15 mouse cellular contexts compared by ENCODE assay signal in genomic region chr11:82473137-82473621, GRCm38 (mm10).
A peak's percentile ranks its signal among the peaks of the same experiment; 100 is the strongest.
DNase-seq lines count a peak whose midpoint lies in the region; ATAC-seq lines count a peak whose summit lies in the region.
"Had no signal": no experiment of that assay in that cellular context is flagged by ENCODE, and none has a peak within 500 bp of the region (broad histone marks: within the 10 kb centered on the region; RNA-seq: fewer than 3 reads in every experiment).

No protein-coding gene starts in this region.

- H3K36me3 ChIP-seq in hindbrain, embryonic 13.5 days: no peaks in the 10 kb centered on the region
- no peaks in the 10 kb centered on the region for H3K36me3 ChIP-seq in midbrain, embryonic 15.5 days (replicated peaks)
- H3K36me3 ChIP-seq: G1E; liver, embryonic 15.5 days had no signal

- no peaks in the 10 kb centered on the region for H3K27me3 ChIP-seq in hindbrain, embryonic 13.5 days
- H3K27me3 ChIP-seq in midbrain, embryonic 15.5 days (replicated peaks): no peaks in the 10 kb centered on the region
- H3K27me3 ChIP-seq: liver, embryonic 15.5 days had no signal

- peak; percentile 5 for DNase-seq in right cerebral cortex, postnatal 25 days
- DNase-seq in right cerebral cortex, postnatal 14 days: no peak
- peak; percentile 40 for DNase-seq in retina, postnatal 7 days (ENCODE audit: low read depth, low spot score)
- no peak for DNase-seq in gastrocnemius, postnatal 14 days
- no peak for DNase-seq in urinary bladder, postnatal 4 days (ENCODE audit: low spot score in 2 of 2)
- no peak for DNase-seq in heart, postnatal 10 days
- DNase-seq: adrenal gland, postnatal 36 days; heart, adult 18-20 months; kidney, postnatal 36 days; lung, postnatal 14 days had no signal

- no peak overlapping the region for H3K4me2 ChIP-seq in hindbrain, embryonic 13.5 days
- no peak overlapping the region for H3K4me2 ChIP-seq in midbrain, embryonic 15.5 days
- H3K4me2 ChIP-seq: liver, embryonic 15.5 days had no signal

- peak; percentile 61 for ATAC-seq in hindbrain, embryonic 13.5 days (ENCODE audit: low FRiP score)
- peak; percentile 66; the same call in 1 of the 2 replicates for ATAC-seq in midbrain, embryonic 15.5 days (replicated peaks)
- ATAC-seq: intestine, embryonic 16.5 days had no signal

- peak overlapping the region; percentile 63 for H3K27ac ChIP-seq in hindbrain, embryonic 13.5 days
- peak overlapping the region; percentile 18 for H3K27ac ChIP-seq in midbrain, embryonic 15.5 days
- H3K27ac ChIP-seq: liver, embryonic 15.5 days had no signal

- H3K4me1 ChIP-seq in hindbrain, embryonic 13.5 days (replicated peaks): peaks cover 28% of the 10 kb centered on the region
- H3K4me1 ChIP-seq in midbrain, embryonic 15.5 days: peaks cover 17% of the 10 kb centered on the region
- H3K4me1 ChIP-seq: liver, embryonic 15.5 days had no signal

- intact Hi-C loops in gastrocnemius, postnatal 14 days (cut with DNase I; ENCODE audit: low total_unique reads): no loop called here
- intact Hi-C loops in heart, postnatal 10 days (cut with DNase I): no loop called here

- WGBS in hindbrain, embryonic 13.5 days: 24% methylated on average over 12 of the region's 12 CpGs
- WGBS in midbrain, embryonic 15.5 days: 20% methylated on average over 12 of the region's 12 CpGs

- no peak overlapping the region for H3K4me3 ChIP-seq in hindbrain, embryonic 13.5 days
- H3K4me3 ChIP-seq in midbrain, embryonic 15.5 days: no peak overlapping the region
- H3K4me3 ChIP-seq: liver, embryonic 15.5 days had no signal

- no peaks in the 10 kb centered on the region for H3K9me3 ChIP-seq in hindbrain, embryonic 13.5 days
- H3K9me3 ChIP-seq in midbrain, embryonic 15.5 days: no peaks in the 10 kb centered on the region
- H3K9me3 ChIP-seq: liver, embryonic 15.5 days had no signal

- H3K9ac ChIP-seq in hindbrain, embryonic 13.5 days: peak overlapping the region; percentile 26; the same call in 1 of the 2 replicates
- H3K9ac ChIP-seq in midbrain, embryonic 15.5 days: no peak overlapping the region
- H3K9ac ChIP-seq: liver, embryonic 15.5 days had no signal

Comparison
In these comparisons a context has a peak if more than half of its experiments do, and no peak if none do; other contexts are left out.
1. DNase-seq: peak in right cerebral cortex, postnatal 25 days (single experiment) and retina, postnatal 7 days (single experiment); none in right cerebral cortex, postnatal 14 days (single experiment), gastrocnemius, postnatal 14 days (single experiment), urinary bladder, postnatal 4 days (0 of 2) and heart, postnatal 10 days (0 of 2).